Mouse (Mus musculus): ENCODE measurements at regions not wholly inside any gene's neighbourhood (a gene's known extent, or its start where the extent isn't known, plus 50 kb on each side); places are given as distances from the start of the nearest gene placed in this dataset.
"Not testable (repeated sequence)": the region's sequence is repeated elsewhere in the genome, so short reads cannot be mapped to it uniquely, and the experiment has no call there.

DNA sequence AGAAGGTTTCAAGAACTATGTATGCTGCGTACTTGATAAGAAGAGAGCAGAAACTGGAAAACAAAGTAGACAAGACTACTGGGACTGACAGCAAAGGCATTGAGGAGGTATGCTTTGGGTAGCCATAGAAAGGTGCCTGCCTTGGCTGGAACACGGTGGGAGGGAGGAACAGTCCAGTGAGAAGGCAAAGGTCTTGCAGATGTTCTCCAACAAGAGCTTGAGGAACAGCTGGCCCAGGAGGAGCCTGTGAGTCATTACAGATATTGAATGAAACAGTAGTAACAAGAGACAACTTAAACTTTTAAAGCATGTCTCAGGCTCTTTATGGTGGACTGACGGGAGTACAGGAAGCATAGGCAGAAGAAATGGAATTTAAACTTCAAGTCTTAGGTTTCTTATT lies 424.9 kb upstream of the Sphkap start:
- no peak for DNase-seq

DNA sequence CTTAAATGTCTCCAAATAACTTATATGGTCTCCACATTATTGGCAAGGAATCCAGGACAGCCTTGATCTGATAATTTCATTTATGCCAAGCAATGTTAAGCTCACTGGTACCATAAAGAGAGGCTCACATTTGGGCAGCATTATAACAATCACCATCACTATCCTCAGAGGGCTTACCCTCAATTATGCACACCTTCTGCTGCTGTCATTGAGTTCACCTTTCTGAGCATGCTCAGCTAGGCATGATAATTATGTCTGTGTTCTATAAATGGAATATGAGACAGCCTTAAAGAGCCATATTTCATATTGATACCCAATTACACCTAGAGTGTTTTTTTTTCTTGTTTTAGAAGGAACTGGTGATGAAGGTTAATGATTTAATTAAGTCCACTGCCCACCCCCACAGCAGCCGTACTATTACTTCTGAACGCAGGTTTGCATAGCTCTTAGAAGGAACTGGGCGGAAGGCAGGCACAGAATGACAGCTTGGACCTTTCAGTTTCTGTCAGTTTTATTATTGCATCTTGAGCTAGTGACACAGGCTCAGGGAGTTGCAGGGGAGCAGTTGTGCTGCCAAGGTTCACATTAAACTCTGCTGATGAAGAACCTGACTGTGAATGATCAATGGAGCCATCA lies 424.0 kb upstream of the Sphkap start:
- DNase-seq, result no peak

DNA sequence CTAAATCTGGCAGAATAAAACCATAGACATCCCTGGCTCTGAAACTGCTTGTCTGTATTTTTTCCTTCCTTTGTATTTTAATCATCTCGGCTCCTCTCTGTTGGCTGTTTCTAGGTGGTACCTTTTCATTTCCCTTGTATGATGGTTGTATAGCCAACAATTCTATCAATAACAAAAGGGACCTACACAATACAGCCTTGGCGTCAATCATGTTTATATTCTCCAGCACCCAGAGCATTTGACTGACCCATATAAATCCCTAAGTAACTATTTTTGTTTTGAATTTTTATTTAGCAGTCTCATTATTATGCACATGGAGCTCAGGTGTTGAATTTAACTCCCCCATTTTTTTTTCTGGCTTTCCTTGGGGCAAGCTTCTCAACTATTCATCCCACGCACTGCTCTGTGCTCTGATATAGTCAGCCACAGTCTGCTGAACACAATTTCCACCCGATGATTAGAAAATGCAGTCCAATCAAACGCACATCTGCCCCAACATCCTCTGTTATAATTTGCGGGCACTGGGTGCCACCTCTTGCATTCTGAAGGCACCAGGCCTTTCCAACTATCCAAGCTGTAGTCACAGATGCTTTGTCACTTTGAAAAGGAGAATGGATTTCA lies 422.1 kb upstream of the Sphkap start:
- no peak for DNase-seq

DNA sequence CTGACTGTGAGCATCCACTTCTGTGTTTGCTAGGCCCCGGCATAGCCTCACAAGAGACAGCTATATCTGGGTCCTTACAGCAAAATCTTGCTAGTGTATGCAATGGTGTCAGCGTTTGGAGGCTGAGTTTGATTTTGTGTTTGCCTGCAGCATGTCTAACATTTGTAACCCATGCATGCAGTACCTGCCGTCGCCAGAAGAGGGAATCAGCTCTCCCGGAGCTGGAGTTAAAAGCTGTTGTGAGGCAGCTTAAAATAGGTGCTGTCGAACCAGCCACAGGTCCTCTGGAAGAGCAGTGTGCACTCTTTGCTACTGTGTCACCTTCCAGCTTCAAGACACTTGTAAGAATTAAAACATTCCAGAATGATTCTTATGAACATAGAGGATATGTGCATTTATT lies 403.2 kb upstream of the Sphkap start:
- not testable (repeated sequence) for DNase-seq

DNA sequence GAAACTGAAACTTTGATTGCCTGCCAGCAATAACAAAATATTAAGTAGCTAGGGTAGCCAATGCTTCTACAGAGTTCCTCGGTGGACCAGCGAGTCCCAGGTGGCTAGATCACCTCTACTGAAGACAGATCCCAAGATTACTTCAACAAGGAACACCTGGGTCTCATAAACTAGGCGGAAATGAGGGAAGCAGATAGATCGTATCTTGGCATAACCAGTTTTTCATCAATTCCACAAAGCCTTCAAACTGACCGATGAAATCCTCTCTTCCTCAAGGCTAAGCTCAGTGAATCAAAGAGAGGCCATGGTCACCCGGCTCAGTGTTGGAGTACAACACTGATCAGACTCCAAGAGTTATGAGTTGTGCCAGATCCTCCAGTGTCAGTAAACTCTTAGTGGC lies 400.4 kb upstream of the Sphkap start:
- no peak for DNase-seq

DNA sequence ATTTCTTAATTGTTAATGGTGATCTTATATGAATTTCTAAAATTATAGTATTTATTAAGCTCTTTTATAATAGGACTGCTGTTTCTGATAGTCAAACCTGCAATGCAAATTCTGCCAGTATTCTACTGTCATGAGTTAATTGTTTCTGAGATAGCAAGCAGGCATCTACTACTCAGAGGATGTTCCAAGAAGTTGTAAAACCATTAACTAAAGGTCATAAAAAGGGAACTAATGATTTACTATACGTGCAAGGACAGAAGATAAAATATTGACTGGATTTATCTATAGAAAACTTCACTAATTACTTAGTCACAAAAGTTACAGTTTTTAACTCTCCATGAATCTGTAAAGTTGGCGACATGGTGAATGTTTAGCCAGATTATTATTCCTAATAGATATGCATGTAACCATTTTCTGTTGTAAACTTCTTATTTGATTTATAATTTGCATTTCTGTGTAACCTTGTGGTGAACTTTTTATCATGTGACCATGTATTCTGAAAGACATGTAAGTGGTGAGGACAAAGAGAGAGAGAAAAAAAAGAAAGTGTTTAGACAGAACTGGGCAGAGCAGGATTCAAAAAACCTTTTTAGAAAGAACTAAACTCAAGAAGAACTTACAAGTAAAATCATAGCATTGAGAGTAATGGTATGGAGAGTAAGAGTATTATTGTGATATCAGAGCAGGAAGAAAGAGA lies 395.5 kb upstream of the Sphkap start:
- no peak for DNase-seq

DNA sequence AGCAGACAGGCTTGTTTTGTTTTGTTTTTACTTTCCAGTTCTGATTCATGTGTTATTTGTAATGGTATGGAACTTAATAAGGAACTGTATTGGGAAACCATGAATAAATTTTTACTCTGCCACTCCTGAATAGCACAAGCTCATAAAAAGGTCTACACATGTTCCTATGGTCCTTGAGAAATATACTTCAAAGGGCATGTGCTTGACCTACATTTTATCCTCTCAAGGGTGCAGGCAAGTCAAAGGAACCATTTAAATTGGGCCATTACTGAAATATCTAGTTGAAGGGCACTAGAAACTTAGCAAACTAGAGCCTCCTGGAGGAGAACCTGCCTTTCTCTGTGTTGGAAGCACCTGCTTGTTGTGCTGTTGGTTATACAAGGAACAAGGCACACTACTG lies 393.8 kb upstream of the Sphkap start:
- no peak for DNase-seq

- DNase-seq, result no peak
Observed at GRCm38 (mm10) chr1:83796961-83797891, 389.2 kb upstream of the Sphkap start.

- DNase-seq, result no peak
Observed at GRCm38 (mm10) chr1:83777151-83777550, 369.2 kb upstream of the Sphkap start.

DNA sequence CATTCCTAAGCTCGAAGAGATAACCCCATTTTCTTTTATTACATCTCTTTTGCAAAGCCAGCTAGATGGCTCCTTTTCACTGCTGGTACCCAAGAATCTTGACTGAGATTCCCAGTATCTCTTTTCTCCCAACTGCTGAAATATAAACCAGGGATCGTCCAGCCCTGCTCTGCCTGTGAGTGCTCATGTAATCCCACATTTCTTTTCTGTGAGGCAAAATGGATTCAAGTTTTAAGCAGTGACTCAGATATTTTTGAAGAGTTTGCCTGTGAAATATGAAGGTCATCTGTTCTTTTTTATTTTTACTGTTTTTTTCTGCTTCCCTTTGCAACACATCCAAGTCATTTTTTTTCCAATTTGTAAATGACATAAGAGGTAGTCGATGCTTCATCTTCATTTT lies 363.2 kb upstream of the Sphkap start:
- no peak for DNase-seq

DNA sequence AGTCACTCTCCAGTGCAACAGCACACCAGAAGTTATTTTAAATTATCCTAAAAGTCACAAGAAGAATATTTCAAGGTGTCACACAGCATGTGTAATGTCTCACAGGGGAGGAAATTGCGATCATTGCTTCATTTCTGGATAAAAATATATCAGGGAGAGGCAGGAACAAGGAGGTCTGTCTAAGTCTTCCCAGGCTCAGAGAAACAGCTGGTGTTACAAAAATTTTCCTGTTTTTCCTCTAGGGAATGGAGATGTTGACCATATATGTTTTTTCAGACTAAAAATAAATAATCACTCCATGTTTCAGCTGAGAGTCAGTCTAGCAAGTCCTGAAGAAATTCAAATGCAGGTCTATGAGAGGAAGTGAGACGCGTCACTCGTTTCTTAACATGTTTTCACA lies 353.5 kb upstream of the Sphkap start:
- no peak for DNase-seq

DNA sequence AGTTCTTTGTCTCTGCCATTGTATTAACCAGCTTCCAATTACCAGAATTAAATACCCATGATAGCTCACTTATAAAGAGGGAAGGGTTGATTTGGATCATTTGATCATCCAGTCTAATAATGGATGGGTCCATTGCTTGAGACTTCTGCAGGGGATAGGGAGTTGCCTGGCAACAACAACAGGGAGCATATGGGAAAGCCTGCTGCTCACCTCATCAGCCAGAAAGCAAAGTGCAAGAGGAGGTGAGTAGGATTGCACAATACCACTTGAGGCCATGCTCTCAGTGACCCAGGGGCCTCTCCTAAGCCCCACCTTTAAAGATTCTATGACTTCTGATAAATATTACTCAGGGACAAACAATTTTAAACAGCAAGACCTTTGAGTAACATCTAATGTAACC lies 348.9 kb upstream of the Sphkap start:
- no peak for DNase-seq

DNA sequence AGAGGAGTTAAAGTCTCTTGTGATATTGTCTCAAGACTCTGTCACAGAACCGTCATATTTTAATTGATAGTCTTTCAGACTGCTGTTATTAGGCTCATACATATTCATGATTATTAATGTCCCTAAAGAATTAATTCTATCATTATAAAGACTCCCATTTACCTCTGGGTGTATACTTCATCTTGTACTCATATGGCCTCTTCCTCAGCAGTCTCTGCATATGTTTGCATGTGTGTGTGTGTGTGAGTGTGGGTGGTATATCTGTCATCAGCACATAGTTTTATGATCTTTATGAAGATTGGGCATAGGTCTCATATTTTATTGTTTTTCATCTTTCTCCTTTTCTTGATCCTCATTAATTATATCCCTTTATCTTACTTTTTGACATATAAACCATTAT lies 347.3 kb upstream of the Sphkap start:
- no peak for DNase-seq

DNA sequence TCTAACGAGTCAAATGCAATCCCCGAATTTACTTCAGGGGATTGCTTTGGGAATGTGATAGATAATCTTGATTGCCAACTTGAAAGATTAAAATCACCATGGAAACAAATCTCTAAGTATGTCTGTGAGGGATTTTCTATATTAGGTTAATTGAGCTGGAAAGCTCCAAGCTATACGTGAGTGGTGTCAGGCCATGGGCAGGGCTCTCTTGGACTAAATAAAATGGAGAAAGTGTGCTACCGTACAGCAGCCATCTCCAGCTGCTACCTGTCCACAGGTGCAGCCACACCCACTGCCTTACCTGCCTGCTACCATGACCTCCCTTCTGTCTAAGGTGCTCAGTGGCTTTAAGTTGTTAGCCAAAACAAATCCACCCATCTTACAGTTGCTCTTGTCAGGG lies 345.0 kb upstream of the Sphkap start:
- no peak for DNase-seq

- no peak for DNase-seq
Observed at GRCm38 (mm10) chr1:83748974-83749373, 341.0 kb upstream of the Sphkap start.

DNA sequence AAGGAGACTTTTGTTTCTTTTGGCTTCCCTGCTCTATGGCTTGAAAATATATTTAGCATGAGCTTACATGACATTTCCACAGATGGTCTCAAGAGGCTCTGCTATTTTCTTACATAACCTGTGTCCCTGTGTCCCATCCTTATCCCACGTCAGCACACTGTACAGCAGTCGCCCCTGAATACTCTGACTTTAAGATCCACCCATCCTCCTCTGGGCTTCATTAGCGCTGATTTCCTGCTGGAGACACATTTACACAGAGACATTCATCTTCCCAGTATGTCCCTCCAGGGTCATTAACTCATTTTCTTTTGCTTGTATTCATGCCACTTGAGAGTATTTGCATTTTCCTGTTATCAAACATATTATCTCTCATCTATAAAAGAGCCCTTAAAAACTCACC lies 340.1 kb upstream of the Sphkap start:
- no peak for DNase-seq

DNA sequence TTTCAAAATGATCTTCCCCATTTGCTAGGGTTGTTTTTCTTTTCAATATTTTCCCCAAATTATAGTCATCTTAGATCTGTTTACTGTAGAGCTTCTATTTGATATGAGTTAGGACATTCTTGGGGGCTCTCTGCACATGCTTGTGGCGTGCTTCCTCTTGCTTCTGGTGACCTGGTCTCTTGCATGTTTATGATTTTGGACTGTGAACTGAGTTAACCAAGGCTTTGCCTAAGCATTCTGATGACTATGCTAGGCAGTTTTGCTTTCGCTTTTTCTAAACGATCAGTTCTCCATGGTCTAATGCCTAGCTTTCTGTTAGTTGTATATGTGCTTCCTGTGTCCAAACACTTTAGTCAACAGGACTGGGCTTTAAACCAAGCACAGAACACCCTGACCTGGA lies 339.4 kb upstream of the Sphkap start:
- no peak for DNase-seq

DNA sequence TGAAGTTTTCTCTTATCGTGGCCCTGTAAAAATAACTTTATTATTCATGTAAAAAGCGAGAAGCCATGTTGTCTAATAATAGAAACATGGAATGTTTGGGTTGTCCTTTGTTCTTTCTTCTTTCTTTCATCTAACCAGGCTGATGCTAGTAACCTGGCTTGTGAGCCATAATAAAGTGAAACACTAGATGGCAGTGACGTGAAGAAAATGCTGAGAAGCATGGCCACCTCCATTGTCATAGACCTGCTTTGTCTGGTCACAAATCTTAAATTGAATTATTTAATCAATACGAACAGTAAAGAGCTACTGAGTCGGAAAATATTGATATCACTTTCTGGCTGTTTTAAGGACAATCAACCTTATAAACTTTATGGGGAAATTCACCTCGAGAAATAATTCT lies 338.0 kb upstream of the Sphkap start:
- DNase-seq, result peak; percentile 3

DNA sequence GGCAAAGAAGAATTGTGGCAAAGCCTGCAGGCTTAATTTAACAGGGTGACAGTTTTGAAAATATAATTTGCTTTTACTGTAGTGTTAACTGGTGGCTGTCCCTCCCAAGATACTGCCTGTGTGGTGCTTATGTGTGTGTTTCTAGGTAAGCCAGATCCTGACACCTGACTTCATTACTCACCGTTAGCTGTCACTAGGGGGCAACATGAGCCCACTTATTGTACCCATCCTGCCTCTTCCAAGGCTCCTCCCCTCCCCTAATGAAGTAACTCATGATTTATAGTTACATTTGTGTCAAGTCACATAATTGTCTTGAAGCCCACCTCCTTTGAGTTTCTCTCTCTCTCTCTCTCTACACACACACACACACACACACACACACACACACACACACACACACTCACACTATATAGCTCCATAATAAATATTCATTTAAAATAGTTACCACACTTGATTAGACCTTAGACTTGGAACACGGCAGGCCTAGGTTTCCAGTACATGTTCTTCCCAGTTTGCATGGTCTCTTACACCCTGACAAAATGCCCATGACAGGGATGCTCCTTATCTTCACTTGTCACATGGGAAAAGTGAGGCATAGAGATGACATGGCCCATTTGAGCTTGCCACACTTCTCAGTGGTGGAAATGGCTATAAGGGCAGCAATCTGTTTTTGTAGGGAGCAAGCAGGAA lies 328.6 kb upstream of the Sphkap start:
- DNase-seq, result no peak

GRCm38 (mm10) chr1:83731682-83732081 lies 323.7 kb upstream of the Sphkap start:
- DNase-seq, result no peak

GRCm38 (mm10) chr1:83728810-83729209 lies 320.8 kb upstream of the Sphkap start:
- no peak for DNase-seq

GRCm38 (mm10) chr1:83727938-83728337 lies 319.9 kb upstream of the Sphkap start:
- no peak for DNase-seq

Measured in adrenal gland, postnatal 25 days (tissue).